Mouse (Mus musculus) thymus, postnatal 10 days (tissue): ENCODE data around the gene Kcnab1.
"Not testable (repeated sequence)": the region's sequence is repeated elsewhere in the genome, so short reads cannot be mapped to it uniquely, and the experiment has no call there.

Experiments
- DNase-seq, 2 experiments: peaks; one replicate each; pipeline ENCODE4 v3.0.0; 2021; ENCODE audit warnings: low spot score in 2 of 2

The Kcnab1 gene

DNA sequence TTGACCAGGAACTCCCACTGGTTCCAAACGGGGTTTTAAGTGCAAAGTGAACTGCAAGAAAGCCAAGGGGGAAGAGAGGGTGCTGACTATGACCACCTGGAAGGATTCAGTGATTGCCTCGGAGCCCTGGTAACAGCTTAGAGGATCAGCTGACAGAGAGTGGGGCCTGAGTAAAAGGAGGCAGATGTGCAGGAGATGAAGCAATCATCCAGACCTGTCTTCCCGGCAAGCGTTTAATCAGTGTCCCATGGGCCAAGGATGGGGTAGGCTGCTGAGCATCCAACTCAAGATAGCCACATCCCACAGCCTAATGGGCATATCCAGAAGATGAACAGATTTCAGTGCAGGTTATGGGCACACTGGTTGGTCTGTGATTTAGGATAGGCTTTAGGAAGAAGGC lies 258.8 kb downstream of the Kcnab1 start:
- no peak for DNase-seq

DNA sequence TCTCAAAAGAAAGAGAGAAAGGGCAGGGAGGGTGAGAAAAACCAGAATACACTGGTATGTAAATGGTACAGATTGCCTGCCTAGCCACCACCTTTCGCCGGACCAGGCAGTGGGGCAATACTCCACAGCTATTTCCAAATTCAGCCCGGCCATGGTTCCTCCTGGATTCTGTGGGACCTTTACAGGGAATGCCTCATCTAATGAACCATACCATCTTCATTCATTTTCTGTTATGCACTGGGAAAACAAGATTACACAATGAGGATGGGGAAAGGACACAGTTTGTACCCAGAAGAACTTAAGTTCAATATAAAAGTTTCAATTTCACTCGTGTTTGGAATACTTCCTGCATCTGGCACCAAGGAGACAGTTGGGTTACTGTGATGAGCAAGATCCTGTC lies 263.4 kb downstream of the Kcnab1 start:
- DNase-seq = no peak

- DNase-seq = no peak
Measured at GRCm38 (mm10) chr3:65373594-65374182, 264.5 kb downstream of the Kcnab1 start.

GRCm38 (mm10) chr3:65374729-65375128 lies 265.5 kb downstream of the Kcnab1 start:
- DNase-seq = no peak

DNA sequence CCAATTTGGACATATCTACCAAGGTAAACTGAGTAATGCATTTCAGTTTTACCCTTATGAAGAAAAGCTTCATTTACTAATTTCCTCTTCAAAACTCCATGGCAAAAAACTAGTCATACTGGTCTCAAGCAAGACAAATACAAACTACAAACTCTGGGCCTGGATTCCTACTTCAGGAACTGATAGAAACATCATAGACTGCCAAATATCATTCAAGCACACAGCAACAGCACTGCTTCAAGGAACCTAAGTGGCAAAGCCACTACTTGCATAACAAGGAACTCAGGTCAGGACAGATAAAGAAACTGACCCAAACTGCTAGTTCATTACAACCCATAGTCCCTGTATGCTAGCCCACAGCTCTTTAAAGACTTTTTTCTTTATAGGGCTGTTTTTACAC lies 269.5 kb downstream of the Kcnab1 start:
- no peak for DNase-seq

DNA sequence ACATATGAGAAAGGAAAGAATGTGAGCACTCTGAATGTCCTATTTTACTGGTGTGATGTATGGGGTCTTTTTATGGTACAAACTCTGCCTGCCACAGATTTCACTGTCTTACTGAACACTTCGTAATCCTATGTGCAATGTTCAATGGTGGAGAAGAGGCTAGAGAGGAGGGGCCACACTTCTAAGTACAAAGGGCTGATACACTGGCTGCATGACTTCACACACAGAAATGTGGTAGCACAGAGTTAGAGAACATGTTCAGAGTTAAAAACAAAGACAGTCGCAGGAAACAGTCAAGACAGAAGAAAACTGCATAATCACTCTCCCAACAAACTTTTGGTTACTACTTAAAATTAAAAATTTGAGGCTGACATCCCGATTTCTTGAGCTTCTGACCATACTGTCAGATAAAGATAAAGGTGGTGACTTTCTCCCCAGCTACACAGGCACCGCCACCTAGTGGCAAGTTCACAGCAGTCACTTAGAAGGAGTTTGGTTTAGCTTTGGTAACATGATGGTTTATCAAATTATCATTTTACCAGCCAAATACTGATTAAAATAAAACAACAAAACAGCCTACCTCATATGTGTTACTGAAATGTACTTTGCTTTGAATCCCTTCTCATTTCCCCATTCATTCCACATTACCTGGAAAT lies 270.8 kb downstream of the Kcnab1 start:
- peak in 1 of 2 experiments; percentile 37 for DNase-seq

GRCm38 (mm10) chr3:65381094-65381493 lies 271.9 kb downstream of the Kcnab1 start:
- DNase-seq = no peak

- DNase-seq = no peak
Measured at GRCm38 (mm10) chr3:65384431-65384830, 275.2 kb downstream of the Kcnab1 start.

DNA sequence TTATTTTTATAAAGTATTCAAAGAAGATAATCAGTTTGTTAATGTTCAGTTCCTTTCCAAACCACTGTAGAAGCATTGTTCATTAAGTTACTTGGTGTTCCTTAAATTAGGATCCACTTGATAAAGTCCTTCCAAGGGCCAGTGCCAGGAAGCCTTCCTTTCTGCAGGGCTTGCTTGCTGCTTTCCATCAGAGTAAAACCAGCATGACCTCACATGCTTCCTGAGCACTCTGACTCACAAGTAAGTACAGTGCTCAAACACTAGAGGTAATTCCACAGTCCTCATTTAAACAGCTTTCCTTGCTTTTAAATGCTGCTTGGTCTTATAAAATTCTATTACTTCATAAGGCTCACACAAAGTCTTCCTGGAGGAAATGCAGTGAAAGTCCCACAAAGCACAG lies 276.6 kb downstream of the Kcnab1 start:
- DNase-seq = no peak

DNA sequence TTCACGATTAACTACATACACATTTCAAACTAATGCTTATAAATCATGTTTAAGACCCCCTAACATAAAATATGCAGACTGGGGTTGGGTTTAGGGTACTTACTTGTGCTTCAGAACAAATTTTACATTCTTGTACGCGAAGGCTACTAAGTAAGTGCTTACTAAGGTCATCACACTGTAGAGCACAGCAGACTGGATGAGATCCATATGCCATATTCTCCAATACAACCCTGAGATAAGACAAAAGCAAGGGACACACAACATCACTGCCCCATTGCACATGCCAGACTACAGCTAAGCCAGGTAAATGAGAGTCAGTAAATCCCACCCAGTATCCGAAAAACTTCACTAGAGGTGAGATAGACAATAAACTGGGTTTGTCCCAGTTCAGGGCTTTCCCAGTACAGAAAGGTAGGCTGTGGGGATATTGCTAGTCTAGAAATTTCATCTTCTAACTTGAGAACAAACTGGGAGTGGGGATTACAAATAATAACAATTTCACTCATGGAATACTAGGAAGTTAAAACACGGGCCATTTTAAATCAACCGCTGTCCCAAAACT lies 282.1 kb downstream of the Kcnab1 start:
- no peak for DNase-seq

- peak in 1 of 2 experiments; percentile 4 for DNase-seq
Measured at GRCm38 (mm10) chr3:65391784-65392420, 282.7 kb downstream of the Kcnab1 start.

DNA sequence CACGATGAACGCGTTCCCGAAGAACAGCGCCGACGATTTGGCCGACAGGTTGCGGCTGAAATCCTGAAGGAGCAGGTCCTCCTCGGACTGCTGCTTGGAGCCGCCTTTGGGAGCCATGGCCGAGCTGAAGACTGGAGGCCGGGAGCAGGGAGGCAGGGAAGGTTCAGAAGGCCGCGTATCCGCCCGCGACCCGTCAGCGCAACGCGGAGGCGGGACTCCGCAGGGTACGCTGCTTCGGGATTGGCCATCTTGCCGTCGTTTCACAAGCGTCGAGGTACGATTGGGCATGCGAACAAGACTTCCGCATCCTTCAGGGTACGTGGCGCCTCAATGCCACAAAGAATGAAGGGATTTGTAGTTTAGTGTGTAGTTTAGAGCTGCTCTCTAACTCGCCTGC lies 283.2 kb downstream of the Kcnab1 start, which contains the start of gene Ssr3:
TSS of gene Ssr3 (minus strand) at position 203 of the 397 bp plus-strand sequence.
- DNase-seq = peak; percentile 91 to 93

- DNase-seq = not testable (repeated sequence)
Measured at GRCm38 (mm10) chr3:65395111-65395510, 285.9 kb downstream of the Kcnab1 start.

DNA sequence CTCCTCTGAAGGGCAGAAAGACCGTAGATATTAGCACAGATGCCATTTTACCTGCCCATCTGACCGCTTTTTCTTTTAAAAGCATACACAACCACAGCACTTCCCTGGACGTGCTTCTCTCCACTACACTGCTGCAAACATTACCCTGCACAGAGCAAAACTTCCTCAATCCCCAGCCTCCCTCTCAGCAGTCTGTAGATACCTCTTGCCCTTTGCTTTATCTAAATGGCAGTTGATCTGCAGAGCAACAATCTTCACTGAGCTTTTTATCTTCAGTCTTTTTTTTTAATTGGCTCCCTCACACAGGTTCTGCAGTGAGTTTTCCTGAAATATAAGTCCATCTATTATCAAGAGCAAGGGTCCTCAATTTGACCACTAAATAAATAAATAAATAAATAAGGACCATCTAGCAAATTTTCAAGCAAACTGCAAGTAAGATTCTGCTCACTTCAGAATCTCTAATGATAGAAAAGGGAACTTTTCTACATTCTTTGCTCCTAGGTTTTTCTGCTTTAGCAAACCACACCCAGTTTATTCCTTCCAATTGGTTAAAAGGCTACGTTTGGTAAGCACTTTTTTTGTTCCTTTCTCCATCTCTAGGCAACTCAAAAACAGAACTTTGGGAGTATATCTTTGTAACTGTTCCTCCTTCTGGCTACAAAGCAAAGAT lies 287.8 kb downstream of the Kcnab1 start:
- DNase-seq = no peak

GRCm38 (mm10) chr3:65397566-65397965 lies 288.4 kb downstream of the Kcnab1 start:
- DNase-seq = no peak

DNA sequence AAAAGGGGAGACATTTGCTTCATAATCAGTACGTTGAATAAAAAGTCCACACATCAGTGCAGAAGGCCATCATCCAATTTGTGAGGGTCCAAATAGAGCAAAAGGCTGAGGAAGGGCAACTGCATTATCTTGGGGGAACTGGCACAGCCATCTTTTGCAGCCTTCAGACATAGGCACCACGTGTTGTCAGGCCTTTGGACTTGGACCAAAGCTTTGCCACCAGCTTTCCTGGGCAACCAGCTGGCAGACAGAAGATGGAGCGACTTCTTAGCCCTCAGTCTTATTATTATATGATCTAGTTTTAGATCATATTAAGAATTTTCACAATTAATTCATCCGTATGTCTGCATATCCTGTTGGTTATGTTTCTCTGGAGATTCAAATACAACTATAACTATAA lies 296.6 kb downstream of the Kcnab1 start:
- no peak for DNase-seq

- DNase-seq = no peak
Measured at GRCm38 (mm10) chr3:65407891-65408290, 298.7 kb downstream of the Kcnab1 start.

DNA sequence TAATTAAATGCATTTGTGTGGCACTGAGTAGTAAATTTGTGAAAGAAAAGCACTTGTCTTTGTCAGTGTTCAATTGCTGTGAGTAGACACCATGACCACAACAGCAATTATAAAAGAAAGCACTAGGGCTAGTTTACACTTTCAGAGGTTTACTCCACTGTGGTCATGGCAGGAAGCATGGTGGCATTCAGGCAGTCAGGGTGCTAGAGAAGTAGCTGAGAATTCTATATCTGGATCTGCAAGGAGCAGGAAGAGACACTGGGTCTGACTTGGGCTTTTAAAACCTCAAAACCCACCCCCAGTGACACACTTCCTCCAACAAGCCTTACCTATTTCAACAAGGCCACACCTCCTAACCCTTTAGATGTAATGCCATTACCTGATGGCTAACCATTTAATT lies 307.4 kb downstream of the Kcnab1 start:
- no peak for DNase-seq

DNA sequence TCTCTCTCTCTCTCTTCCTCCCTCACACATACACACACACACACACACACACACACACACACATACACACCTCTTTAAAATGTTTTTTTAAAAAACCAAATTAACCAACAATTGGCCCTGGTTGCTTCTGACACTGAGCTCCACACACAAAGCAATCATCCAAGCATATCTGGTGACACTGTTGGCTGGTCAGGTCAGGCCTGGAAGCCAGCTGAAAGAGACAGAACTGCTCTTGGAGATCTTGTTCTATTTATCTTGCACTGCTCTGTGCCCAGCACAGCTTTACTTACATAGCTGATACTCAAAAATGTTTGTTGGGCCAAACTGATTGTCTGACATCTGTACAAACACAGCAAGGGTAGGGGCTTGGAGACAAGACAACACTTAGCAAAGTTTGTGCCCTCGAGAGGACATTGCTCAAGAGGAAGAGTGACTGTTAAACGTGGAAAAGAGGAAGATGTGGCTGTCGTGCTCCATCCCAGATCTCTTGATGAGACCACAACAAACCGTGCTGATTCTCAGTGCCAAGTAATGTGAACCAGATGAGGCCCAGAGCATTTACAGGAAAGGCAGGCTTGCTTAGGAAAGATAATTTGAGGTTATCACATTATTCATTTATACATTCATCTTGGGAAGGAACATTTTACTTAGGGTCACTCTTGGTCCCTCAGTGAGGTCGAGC lies 308.9 kb downstream of the Kcnab1 start:
- no peak for DNase-seq

DNA sequence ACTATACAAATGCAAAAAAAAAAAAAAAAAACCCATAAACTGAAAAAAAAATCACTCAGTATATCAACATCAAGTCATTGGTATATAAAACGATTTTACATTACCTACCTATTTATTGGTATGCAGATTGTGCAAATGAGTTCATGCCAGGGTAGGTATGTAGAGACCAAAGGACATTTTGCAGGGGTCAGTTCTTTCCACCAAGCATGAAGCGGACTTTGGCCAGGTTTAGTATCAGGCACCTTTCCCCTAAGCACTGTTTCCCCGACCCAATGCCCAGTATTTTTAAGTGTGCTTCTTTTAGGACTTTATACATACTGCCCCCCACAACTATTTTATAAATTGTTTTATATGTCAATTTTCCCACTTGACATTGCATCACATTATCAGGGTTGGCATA lies 310.5 kb downstream of the Kcnab1 start:
- no peak for DNase-seq
